Mouse (Mus musculus): Measurements from ENCODE around the gene Frmd5.
A peak's percentile ranks its signal among the peaks of the same experiment; 100 is the strongest.
"Not testable (repeated sequence)": the region's sequence is repeated elsewhere in the genome, so short reads cannot be mapped to it uniquely, and the experiment has no call there.

Frmd5 gene

GRCm38 (mm10) chr2:121575741-121576201 lies 231.1 kb downstream of the Frmd5 start:
- DNase-seq (ENCODE audit: low spot score in 2 of 2) = no peak

- DNase-seq (ENCODE audit: low spot score in 2 of 2) = no peak
Measured at GRCm38 (mm10) chr2:121574066-121574630, 232.7 kb downstream of the Frmd5 start.

- DNase-seq (ENCODE audit: low spot score in 2 of 2) = peak; percentile 47 to 92
Measured at GRCm38 (mm10) chr2:121571780-121572179, 235.1 kb downstream of the Frmd5 start.

- peak in 1 of 2 experiments; percentile 14 for DNase-seq (ENCODE audit: low spot score in 2 of 2)
Measured at GRCm38 (mm10) chr2:121570999-121571655, 235.8 kb downstream of the Frmd5 start.

- no peak for DNase-seq (ENCODE audit: low spot score in 2 of 2)
Measured at GRCm38 (mm10) chr2:121570049-121570448, 236.8 kb downstream of the Frmd5 start.

GRCm38 (mm10) chr2:121565911-121566310 lies 241.0 kb downstream of the Frmd5 start:
- no peak for DNase-seq (ENCODE audit: low spot score in 2 of 2)

GRCm38 (mm10) chr2:121563117-121563516 lies 243.8 kb downstream of the Frmd5 start:
- no peak for DNase-seq (ENCODE audit: low spot score in 2 of 2)

- no peak for DNase-seq (ENCODE audit: low spot score in 2 of 2)
Measured at GRCm38 (mm10) chr2:121551271-121551670, 255.6 kb downstream of the Frmd5 start.

GRCm38 (mm10) chr2:121549630-121550029 lies 257.3 kb downstream of the Frmd5 start:
- no peak for DNase-seq (ENCODE audit: low spot score in 2 of 2)

GRCm38 (mm10) chr2:121544829-121545228 lies 262.1 kb downstream of the Frmd5 start:
- DNase-seq (ENCODE audit: low spot score in 2 of 2) = no peak

GRCm38 (mm10) chr2:121525056-121525455 lies 281.8 kb downstream of the Frmd5 start:
- peak; percentile 32 to 37 for DNase-seq (ENCODE audit: low spot score in 2 of 2)

GRCm38 (mm10) chr2:121522830-121523229 lies 284.1 kb downstream of the Frmd5 start:
- not testable (repeated sequence) for DNase-seq (ENCODE audit: low spot score in 2 of 2)

GRCm38 (mm10) chr2:121522006-121522405 lies 284.9 kb downstream of the Frmd5 start:
- peak in 1 of 2 experiments; percentile 60 for DNase-seq (ENCODE audit: low spot score in 2 of 2)

- DNase-seq (ENCODE audit: low spot score in 2 of 2) = not testable (repeated sequence)
Measured at GRCm38 (mm10) chr2:121518711-121519110, 288.2 kb downstream of the Frmd5 start.

GRCm38 (mm10) chr2:121518106-121518505 lies 288.8 kb downstream of the Frmd5 start:
- DNase-seq (ENCODE audit: low spot score in 2 of 2) = no peak

GRCm38 (mm10) chr2:121514211-121514610 lies 292.7 kb downstream of the Frmd5 start:
- no peak for DNase-seq (ENCODE audit: low spot score in 2 of 2)

GRCm38 (mm10) chr2:121512991-121513765 lies 293.7 kb downstream of the Frmd5 start:
- not testable (repeated sequence) for DNase-seq (ENCODE audit: low spot score in 2 of 2)

- no peak for DNase-seq (ENCODE audit: low spot score in 2 of 2)
Measured at GRCm38 (mm10) chr2:121511401-121511800, 295.5 kb downstream of the Frmd5 start.

- DNase-seq (ENCODE audit: low spot score in 2 of 2) = peak in 1 of 2 experiments; percentile 35
Measured at GRCm38 (mm10) chr2:121509584-121509983, 297.3 kb downstream of the Frmd5 start.

- DNase-seq (ENCODE audit: low spot score in 2 of 2) = no peak
Measured at GRCm38 (mm10) chr2:121507951-121508330, 298.9 kb downstream of the Frmd5 start.

- no peak for DNase-seq (ENCODE audit: low spot score in 2 of 2)
Measured at GRCm38 (mm10) chr2:121507173-121507950, 299.5 kb downstream of the Frmd5 start.
